Mouse (Mus musculus) adrenal gland, postnatal 14 days (tissue): Measurements from ENCODE around the gene Ccm2. TPM values are rescaled to one million over a fixed set of nuclear protein-coding genes. Genes with fewer than 3 reads are reported as not detected.

Experiments
- total RNA-seq: library from RNA; stranded (reverse); gene quantifications from 2 replicates; pipeline ENCODE4 v1.2.3, GENCODE M21; 2021

Ccm2 gene
- total RNA-seq, 1 experiment from 2014 or later = 37.6 TPM

Other genes starting within 250 kb of the Ccm2 start
- gene Zmiz2, start 157.8 kb upstream of the Ccm2 start, total RNA-seq = 44.7 and 51.3 TPM in 2 replicates
- gene Ppia, start 131.4 kb upstream of the Ccm2 start, total RNA-seq = 1,829 and 1,894 TPM in 2 replicates
- 84.2 and 99.3 TPM in 2 replicates for gene H2afv, start 102.4 kb upstream of the Ccm2 start, total RNA-seq
- gene Purb, start 71.0 kb upstream of the Ccm2 start, total RNA-seq = 73.6 and 75.8 TPM in 2 replicates
- 4.0 and 11.8 TPM in 2 replicates for gene Myo1g, start 25.9 kb upstream of the Ccm2 start, total RNA-seq
- gene Nacad, start 59.2 kb downstream of the Ccm2 start, total RNA-seq = 2.9 and 4.4 TPM in 2 replicates
- gene Tbrg4, start 79.2 kb downstream of the Ccm2 start, total RNA-seq = 85.1 and 90.4 TPM in 2 replicates
- gene Wap, start 91.8 kb downstream of the Ccm2 start, total RNA-seq = not detected in 2 replicates
- gene Ramp3, start 111.6 kb downstream of the Ccm2 start, total RNA-seq = 11.0 and 11.5 TPM in 2 replicates